Mouse (Mus musculus): Measurements from ENCODE around the gene Slc44a1.

- TF ChIP-seq POLR2A (IDR thresholded peaks at IDR 0.05; ENCODE audit: insufficient read depth, low read depth, low read length), result no peak
- TF ChIP-seq CTCF (IDR thresholded peaks at IDR 0.05; ENCODE audit: insufficient read depth, low read depth, low read length), result no peak
Observed at GRCm38 (mm10) chr4:53399428-53399827, 40.8 kb upstream of the Slc44a1 start.
